Mouse (Mus musculus) cortical plate, adult 2 months (tissue): ENCODE measurements around the gene Lrp1.

ENCODE experiments used
- CTCF ChIP-seq: fragments of 200-500 bp; IDR thresholded peaks from 2 replicates; pipeline ENCODE4 v1.5.1; 2011; ENCODE audit warnings: mild to moderate bottlenecking, control low read depth, low read length; ENCODE audit not compliant: insufficient read depth; ENCODE audit errors: extremely low read depth
- POLR2A ChIP-seq: fragments of 200-500 bp; IDR thresholded peaks from 2 replicates; pipeline ENCODE4 v1.6.1; 2011; ENCODE audit warnings: mild to moderate bottlenecking, low read length, control low read depth; ENCODE audit not compliant: insufficient read depth; ENCODE audit errors: extremely low read depth

DNA sequence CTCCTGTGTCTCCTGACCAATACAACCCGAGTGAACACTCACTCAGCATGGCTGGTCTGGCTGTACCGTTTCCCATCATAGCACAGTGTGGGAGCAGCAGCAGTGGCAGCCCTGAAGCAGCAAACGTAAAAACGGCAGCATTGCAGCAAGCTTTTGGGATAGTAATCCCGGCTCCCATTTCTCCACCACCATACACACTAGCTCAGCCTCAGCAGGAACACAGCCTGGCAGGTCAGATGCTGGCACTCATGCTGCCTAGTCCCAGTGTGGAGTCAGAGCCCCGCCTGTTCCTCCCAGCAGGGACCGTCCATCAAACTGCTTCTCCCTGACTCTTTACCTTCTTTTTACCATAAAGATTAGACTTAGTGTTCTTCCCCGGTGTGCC, 129.8 kb downstream of the Lrp1 start:
- TF ChIP-seq CTCF (no peak), POLR2A (no peak)
